Mouse (Mus musculus): Measurements from ENCODE around the gene Abcf1.

Abcf1 gene

GRCm38 (mm10) chr17:35920384-35920783 is 49.2 kb downstream of the Abcf1 start:
- no peak for DNase-seq (ENCODE audit: low read depth, low spot score)

DNA sequence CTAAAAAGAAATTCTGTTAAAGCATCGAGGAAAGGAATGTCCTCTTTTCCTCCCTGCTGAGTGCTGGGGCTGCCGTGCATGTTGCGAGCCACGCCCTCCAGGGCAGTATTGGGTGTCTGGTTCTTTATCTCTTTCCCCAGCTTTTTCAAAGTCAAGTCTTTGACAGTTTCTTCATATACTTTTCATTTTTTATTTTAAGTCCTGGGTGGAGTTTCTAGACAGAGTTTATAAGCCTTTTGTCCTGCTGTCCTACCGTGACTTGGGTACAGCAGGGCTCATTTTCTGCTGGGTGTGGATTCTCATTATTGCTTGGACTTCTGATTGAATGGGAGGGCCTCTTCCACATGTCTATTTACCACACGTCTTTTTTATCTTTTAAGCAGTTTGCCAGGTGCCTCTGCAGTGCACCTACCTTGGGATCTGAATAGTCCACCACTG is 49.7 kb downstream of the Abcf1 start:
- peak; percentile 69 for DNase-seq (ENCODE audit: low read depth, low spot score)

DNA sequence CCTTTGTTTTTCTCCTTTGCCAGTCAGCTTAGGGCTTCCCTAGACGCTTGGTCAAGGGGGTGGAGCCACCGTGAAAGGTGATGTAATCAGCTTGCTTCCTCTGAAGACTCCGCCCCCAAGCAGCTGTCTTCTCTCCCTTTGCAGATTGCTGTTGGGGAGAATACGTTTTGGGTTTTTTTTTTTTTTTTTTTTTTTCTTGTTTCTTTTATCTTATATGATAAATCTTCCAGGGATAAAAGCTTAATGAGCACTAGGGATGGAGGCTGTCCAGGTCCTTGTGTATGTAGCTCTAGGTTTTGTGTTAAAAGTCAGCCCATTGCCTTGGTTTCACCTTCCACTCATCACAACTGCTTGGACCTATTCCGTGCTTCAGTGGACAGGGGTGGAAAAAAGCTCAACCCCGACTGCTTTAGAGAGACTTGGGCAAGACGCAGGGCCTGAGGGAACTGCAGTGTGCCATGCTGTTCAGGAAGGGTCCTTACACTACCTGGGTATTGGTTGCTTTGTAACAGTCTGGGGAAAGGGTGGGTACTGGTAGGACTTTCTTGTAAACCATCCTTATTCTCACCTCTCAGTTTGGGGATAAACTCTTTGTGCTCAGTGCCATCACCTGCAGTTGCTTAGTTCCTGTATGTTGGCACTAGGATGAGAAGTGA is 50.4 kb downstream of the Abcf1 start:
- DNase-seq (ENCODE audit: low read depth, low spot score), result peak; percentile 98

DNA sequence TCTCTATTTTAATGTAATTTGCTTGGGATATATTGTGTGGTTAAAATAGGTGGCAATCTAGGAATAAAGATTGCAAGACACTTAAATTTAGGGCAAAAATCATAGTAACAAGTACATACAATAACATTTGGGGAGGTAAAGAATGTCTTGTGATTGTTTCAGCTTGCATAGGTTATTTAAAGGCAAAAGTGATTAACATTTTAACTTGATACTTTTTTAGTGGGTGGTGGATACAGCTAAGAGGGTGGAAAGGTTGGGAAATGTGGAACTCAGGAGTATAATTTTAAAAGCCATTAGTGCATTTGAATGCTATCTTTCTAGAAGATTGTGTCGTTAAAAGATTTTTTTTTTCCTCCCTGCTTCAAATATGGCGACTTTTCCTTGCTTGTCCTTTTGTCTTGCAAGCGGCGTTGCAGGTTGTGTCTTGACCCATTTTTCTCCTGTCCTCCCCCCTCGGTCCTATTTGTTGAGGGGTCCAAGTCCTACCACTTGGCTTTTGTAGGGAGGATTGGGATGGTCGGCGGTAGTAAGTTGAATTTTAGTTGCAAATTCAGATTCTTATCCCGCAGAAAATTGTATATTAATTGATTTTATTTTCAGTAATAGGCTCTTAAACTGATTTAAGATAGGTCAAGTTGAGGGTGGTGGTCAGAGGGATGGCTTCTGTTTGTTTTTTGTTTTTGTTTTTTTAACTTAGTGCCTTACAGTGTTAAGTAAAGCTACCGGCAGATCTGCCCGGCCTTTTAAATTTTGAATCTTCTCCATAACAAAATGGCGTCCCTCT is 51.1 kb downstream of the Abcf1 start:
- DNase-seq (ENCODE audit: low read depth, low spot score), result no peak

- peak; percentile 58 for DNase-seq (ENCODE audit: low read depth, low spot score)
Measured at GRCm38 (mm10) chr17:35917463-35918251, 51.9 kb downstream of the Abcf1 start.

GRCm38 (mm10) chr17:35917143-35917462 is 52.5 kb downstream of the Abcf1 start:
- no peak for DNase-seq (ENCODE audit: low read depth, low spot score)

DNA sequence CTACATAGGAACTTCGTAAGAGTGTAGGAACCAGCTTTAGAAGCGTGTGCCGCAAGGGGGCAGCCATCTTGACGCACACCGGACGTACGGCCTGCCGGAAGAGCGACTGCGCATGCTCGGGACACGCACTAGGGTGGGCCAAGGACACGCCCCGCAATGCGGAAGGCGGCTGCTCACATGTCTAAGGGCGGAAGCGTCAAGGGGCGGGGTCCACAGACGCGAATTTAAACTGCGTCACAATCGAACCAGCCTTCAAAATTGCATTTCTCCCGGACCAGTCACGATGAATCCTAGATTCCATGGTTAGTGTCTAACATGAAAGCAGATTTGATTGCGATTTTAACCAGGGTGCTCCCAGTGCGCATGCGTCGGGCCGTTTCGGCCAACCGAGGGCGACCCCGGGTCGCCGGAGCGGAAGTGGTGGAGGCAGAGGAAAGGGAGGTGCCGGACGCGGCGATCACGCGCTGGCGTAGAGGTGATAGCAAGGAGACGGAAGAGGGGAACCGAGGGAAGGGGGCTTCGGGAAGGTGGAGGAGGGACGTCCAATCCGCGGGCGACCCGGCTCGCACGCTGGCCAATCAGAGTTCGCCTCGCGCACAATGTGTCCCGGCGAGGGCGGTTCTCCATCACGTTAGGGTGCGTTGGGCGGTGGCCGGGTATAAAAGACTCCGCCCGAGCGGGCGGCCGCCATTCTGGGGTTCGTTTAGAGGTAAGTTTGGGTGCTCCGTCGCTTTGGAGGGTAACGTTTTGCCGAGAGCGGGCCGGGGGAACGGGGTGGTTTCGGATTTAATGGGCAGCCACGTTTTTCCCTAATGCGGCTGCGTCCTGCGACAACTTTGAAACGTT is 53.0 kb downstream of the Abcf1 start, which contains the start of the genes Mrps18b and Ppp1r10:
Mrps18b (minus strand) TSS at position 93 of the 846 bp plus-strand sequence.
Ppp1r10 (plus strand) TSS at position 138 of the 846 bp plus-strand sequence.
- peak; percentile 96 for DNase-seq (ENCODE audit: low read depth, low spot score)

- no peak for DNase-seq (ENCODE audit: low read depth, low spot score)
Measured at GRCm38 (mm10) chr17:35915538-35916296, 53.8 kb downstream of the Abcf1 start.

DNA sequence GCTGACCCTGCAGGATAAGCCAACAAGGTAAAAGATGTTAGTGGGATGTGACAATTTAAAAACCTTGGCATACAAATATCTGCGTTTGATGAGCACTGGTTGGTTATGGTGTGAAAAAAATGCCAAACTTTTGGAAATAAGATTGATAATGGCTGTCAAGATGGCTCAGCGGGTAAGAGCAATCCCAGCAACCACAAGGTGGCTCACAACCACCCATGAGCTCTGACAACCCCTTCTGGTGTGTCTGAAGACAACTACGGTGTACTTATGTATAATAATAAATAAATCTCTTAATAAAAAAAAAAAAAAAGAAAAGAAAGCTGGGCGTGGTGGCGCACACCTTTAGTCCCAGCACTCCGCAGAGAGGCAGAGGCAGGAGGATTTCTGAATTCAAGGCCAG is 54.6 kb downstream of the Abcf1 start:
- no peak for DNase-seq (ENCODE audit: low read depth, low spot score)

DNA sequence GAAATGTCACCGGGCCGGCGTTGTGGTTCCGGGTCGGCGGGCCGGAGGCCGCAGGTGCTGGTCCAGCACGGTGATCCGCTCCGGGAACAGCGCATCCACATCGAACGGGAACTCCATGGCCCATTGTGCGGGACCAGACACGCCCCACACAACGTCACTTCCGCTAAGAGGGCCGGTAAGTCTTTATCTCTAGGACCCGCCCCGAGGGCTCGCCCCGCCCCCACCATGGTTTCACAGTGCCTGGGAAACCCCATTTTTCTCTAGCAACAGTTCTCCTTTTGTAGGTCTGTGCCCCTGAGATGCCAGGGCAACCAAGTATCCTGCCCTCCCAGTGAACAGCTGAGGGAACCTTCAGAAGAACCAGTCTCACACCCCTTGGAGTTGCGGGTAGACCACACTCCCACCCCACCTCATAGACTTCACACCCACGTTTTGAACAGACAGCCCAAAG is 59.6 kb downstream of the Abcf1 start, which contains the start of gene Atat1:
Atat1 (minus strand) TSS at position 157 of the 451 bp plus-strand sequence.
- peak; percentile 91 for DNase-seq (ENCODE audit: low read depth, low spot score)

DNA sequence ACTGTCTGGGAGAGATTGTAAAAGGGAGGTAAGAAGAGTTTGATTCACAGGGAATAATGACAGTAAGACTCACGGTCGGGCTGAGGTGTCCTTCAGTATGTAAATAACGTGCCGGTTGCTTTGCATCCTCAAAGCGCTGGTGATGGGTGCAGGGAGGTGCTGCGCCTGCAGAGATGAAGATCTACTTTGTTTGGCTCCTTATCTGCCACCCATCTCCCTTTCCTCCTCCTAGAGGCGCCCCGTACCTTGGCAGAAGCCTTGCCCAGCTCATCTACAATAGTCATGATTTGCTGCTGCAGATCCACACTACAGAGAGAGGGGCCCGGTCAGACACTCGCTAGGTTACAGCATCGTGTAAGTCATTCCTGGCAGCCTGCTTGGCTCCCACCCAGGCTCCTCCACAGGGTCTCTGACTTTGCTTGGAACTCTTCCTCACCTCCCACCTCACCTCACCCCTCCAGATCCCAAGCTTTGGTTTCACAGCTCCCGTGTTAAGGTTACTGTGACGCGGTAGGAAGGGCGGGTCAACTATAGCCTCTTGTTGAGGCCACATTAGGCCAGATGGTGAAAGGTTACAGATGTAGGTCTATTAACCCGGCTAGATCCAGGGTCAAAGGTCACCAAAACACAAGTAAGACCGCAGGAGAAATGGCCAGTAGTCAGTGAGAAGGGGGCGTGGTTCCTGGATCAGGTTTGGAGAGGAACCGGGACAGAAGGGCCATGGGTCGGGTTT is 60.2 kb downstream of the Abcf1 start:
- no peak for DNase-seq (ENCODE audit: low read depth, low spot score)

DNA sequence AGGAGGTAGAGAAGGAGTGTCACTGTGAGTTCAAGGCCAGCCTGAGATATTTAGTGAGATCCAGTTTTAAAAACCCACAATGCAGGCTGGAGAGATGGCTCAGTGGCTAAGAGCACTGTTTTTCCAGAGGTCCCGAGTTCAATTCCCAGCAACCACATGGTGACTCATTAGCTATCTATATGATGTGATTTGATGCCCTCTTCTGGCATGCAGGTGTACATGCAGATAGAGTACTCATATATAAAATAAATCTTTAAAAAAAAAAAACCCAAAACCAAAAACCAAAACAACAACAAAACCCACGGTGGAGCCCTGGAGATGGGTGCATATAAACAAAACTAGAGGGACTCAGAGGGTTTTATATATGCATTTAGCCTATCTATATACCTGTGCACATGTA is 62.0 kb downstream of the Abcf1 start:
- no peak for DNase-seq (ENCODE audit: low read depth, low spot score)

Measured in c-Kit-negative CD71-positive TER-119-positive erythroid progenitor cells, embryonic 14.5 days (primary cell).